Mouse (Mus musculus) Patski (cell line): Measurements from ENCODE around the gene Cds2. TPM values are rescaled to one million over a fixed set of nuclear protein-coding genes. Genes with fewer than 3 reads are reported as not detected.
"Not testable (repeated sequence)": the region's sequence is repeated elsewhere in the genome, so short reads cannot be mapped to it uniquely, and the experiment has no call there.

Experiments
- ATAC-seq: fragments of 100-300 bp; one replicate; pipeline ENCODE4 v1.8.0; 2021
- CTCF ChIA-PET: fragments of 350-600 bp; sonication (Branson Sonifier 250); formaldehyde crosslinking; loops from one replicate; lab custom pipeline; 2022; ENCODE audit warnings: inconsistent platforms; lab: Charles Lee
- POLR2A ChIA-PET: fragments of 350-600 bp; sonication (Branson Sonifier 250); formaldehyde crosslinking; loops from one replicate; lab custom pipeline; 2022; ENCODE audit warnings: antibody characterized with exemption, inconsistent platforms; lab: Charles Lee
- DNase-seq: peaks from one replicate; pipeline ENCODE4 v3.0.0-alpha.2; 2011; ENCODE audit warnings: low read depth, low spot score
- H3K27me3 ChIP-seq: fragments of 371-371 bp; one replicate; pipeline ENCODE4 v1.5.1; 2021
- CTCF ChIP-seq: fragments of 100-300 bp; IDR thresholded peaks from one replicate; pipeline ENCODE4 v1.5.1; 2021
- in situ Hi-C: fragments of 300-500 bp; cut with MboI; formaldehyde crosslinking; loops from 3 replicates; pipeline ENCODE4 v1.11.1; 2018; ENCODE audit warnings: low pct_unique_long_range_greater_than_20kb, mixed read lengths
- polyA plus RNA-seq: library from polyadenylated mRNA; unstranded; gene quantifications from one replicate; pipeline ENCODE4 v1.2.3, GENCODE M21; 2021

The Cds2 gene
- polyA plus RNA-seq, 1 experiment from 2014 or later: 48.0 TPM

DNA sequence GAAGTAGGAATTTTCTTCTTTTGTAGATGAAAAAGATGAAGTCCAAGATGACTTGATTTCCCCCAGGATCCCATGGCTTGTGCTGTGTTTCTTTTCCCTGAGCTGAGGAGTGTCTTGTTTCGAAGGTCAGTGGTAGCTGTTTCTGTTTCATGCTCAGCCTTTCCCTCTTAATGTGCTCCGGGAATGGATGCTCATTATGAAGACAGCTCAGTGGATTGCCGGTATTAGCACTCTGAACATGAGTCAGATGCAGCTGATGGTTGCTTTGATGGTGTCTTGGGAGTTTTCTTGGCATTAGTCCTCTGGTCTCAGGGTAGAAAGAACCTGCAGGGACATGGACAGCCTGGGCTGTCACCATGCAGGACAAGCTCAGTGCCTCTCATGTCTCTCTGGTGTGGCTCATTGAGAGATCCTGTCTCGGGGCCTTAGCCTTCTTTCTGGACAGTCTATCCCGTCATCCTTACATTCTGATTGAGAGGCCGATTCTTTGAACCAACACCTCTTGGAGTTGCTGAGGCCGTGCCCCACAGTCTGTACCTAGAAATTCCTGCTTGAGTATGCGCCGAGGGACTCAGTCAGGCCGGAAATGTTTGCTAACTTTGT, 17.7 kb downstream of the Cds2 start:
- no peak for TF ChIP-seq CTCF
- ATAC-seq: no peak
- in situ Hi-C loops: no loop called here
- ChIA-PET POLR2A (no interaction called here), CTCF (interaction anchor here (1.6 kb wide), 1 partner anchor 14 kb away, joined by 3 read pairs; no protein-coding TSS in a partner anchor)
- no peak for DNase-seq
- no peaks in the 10 kb centered on the region for H3K27me3 ChIP-seq

DNA sequence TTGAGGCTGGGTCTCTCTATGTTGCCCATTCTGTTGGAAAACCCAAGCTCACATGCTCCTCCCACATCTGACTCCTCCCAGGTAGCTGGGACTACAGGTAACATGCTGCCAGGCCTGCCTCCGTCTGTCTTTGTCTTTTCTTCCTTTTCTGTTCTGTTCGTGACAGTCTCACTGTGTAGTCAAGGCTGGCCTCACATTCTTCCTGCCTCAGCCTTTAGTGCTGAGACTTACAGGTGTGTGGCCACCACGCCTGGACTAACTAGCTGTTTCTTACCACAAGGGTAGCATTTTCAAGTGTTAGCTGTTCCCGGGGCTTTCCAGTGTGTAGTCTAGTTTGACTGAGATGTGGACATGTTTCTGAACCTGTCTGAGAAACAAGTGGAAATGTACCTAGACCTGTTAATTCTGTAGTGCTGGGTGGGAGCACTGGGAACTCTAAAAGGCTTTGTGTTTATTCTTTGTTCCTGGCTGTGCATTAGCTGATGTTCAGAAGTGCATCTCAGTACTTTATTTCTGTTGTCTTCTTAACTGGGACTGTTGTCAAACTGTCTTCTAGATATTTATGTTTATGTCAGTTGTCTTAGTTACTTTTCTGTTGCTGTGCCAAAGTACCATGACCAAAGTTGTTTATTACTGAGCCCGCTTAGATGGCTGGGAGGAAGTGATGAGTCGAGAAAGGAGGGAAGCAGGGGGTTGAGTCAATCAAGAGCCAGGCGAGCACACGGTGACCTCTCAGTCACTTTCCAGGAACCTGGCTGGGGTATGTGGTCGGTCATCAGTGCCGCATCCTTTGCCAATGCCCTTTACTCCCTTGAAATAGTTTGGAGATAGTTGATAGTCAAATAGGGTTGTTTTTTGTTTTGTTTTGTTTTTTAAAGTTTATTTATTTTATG, 18.9 kb downstream of the Cds2 start:
- ChIA-PET POLR2A (no interaction called here), CTCF (interaction anchor here (1.6 kb wide), 1 partner anchor 12 kb away, joined by 3 read pairs; no protein-coding TSS in a partner anchor)
- no peak for DNase-seq
- ATAC-seq: no peak
- TF ChIP-seq CTCF: no peak
- no peaks in the 10 kb centered on the region for H3K27me3 ChIP-seq
- in situ Hi-C loops: no loop called here

DNA sequence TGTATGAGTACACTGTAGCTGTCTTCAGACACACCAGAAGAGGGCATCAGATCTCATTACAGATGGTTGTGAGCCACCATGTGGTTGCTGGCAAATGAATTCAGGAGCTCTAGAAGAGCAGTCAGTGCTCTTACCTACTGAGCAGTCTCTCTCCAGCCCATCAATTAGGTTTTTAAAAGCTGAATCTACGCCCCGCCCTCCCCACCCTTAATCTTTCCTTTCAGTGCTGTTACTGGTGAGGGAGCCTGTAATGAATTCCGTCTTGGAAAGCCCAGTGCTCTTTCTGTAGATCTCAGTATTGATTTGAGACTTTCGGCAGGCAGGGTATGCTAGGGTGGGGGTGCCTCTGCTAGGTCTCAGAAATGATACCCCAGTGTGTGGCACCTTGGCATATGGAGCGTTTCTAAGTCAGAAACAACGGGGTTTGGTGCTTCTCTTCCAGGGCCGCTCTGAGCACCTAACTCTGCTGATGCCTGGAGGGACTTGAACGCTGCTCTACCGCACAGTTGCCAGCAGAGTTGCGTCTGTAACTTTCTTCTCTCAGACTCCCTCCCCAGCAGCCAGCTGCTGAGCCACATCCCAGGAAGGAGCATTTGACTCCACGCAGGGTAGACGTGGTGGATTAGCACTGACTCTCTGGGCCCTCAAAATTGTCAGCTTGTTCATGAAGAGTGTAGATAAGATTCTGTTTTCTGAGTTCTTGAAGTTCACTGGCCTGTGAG, 19.7 kb downstream of the Cds2 start:
- in situ Hi-C loops: no loop called here

DNA sequence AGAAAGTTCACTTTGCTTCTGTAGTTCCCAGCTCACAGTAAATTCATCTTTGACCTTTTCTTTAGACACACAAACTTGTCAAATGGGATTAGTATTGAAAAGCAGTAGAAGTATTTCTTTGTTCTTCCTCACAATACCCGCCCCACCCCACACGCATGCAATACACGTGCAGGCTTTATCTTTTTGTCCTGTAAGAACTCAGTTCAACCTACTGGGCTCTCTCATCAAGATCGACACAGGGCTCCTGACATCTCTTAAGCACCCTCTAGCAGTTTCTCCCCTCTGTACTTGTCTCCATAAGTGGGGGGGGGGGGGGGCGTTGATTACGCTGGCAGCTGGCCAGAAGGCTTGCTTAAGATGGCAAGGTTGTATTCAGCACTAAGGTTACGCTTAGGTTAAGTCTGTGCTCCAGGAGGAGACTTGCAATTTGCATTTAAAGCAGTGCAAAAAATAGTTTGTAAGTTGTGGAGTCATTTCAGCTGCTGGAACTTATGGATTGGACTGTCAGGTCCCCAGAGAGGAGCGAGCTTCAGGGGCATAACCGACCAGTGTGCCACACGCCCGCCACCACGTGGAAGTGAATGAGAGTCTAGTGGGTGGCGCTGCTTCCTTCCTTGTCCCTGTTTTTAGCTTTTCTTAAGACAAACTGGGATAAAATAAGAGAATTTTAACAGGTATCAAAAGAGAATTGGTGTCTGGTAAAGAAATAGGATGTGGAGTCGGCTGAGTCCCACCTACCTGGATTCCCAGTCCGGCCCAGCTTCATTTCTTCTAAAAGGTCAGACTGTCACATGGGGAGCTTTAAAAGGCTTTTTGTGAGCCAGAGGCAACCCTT, 20.5 kb downstream of the Cds2 start:
- in situ Hi-C loops: no loop called here
- TF ChIP-seq CTCF: no peak
- H3K27me3 ChIP-seq: no peaks in the 10 kb centered on the region
- CTCF ChIA-PET: interaction anchor here (1.2 kb wide), 1 partner anchor 12 kb away, joined by 4 read pairs; no protein-coding TSS in a partner anchor
- DNase-seq: no peak
- no peak for ATAC-seq
- POLR2A ChIA-PET: no interaction called here

More for the DNA sequence above, 19.7 kb downstream of the Cds2 start:
- no peaks in the 10 kb centered on the region for H3K27me3 ChIP-seq
- TF ChIP-seq CTCF: no peak
- ATAC-seq (no peak), DNase-seq (no peak)
- ChIA-PET CTCF (no interaction called here), POLR2A (no interaction called here)

DNA sequence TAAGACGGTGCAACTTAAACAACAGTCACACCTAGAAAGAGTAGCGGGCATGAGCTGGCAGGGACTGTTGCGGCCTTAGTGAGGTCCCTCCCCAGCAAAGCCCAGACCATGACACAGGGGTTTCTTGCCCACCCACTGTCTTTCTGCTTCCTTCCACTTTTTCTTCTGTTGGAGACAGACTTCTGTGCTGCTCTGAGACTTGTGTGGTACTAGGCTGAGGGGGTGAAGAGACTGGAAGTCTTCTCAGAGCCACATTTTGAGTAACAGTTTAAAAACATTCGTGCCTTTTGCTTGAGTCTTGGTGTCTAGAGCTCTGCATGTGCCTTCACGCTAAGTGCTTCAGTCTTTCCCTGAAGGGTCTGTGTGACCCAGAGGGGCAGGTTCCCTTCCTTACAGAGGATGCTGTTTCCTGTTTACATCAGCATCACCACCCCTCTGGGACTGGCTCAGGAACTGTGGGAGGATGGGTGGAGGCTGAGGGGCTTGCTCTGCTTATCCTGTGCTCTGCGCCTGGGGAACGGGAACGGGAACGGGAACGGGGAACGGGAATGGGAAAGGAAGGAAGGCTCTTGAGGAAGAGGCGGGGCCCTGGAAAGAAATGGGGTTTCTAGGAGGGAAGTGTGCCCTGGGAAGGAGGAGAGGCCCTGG, 21.7 kb downstream of the Cds2 start:
- in situ Hi-C loops: no loop called here
- ChIA-PET POLR2A (interaction anchor here (0.6 kb wide), 1 partner anchor 9 kb away, joined by 6 read pairs; no protein-coding TSS in a partner anchor), CTCF (interaction anchor here (1.2 kb wide), 1 partner anchor 13 kb away, joined by 4 read pairs; no protein-coding TSS in a partner anchor)
- no peaks in the 10 kb centered on the region for H3K27me3 ChIP-seq
- no peak for TF ChIP-seq CTCF
- no peak for ATAC-seq
- DNase-seq: no peak

DNA sequence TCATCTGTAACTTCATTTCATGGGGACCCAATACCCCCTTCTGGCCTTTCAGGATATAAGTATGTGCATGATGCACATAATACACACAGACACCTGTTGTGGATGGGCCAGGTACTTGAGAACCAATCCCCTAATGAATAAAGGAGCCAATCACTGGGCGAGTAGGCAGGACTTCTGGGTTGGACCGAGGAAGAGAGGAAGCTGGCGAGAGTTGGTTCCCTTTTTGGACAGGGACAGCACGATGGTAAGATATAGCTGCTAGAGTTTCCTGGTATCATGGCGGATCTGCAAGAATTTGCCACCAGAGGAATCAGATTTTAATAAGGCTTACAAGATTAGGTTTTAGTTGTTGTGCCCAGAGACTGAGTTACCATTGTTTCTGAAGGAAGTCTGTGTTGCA, 22.8 kb downstream of the Cds2 start:
- H3K27me3 ChIP-seq, in situ Hi-C loops, DNase-seq, POLR2A ChIA-PET, CTCF ChIA-PET, ATAC-seq: not testable (repeated sequence)

DNA sequence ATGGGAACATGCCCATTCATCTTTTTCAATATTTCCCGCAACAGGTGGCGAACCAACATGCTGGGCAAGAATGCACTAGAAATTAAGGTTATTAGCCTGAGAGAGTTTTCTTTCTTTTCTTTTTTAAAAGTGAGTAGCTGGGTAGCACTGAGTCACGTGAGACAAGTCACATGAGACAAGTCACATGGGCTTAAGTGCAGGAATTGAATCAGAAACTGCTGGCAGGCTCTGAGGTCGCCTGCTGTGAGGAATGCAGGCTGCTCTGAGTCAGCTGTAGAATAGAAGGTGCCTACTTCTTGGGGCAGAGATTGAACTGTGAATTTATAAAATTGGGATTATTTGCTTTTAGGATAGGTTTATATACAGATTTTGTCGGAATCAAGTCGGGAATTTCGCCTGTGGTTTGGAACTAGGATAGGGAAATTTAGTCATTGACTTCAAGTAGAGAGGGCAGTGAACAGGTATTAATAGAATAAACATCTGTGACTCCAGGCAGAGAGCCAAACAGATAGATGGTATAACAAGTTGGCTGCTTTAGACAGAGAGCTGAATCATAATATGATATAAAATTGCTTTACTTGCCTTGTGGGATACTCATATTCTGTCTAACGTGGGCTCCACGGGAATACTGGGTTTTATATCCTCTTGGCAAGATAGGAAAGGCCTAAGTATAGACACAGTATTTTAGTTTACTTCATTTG, 23.6 kb downstream of the Cds2 start:
- ChIA-PET POLR2A (no interaction called here), CTCF (no interaction called here)
- in situ Hi-C loops: no loop called here
- no peak for TF ChIP-seq CTCF
- ATAC-seq (peak; percentile 57), DNase-seq (peak; percentile 57)
- H3K27me3 ChIP-seq: no peaks in the 10 kb centered on the region

DNA sequence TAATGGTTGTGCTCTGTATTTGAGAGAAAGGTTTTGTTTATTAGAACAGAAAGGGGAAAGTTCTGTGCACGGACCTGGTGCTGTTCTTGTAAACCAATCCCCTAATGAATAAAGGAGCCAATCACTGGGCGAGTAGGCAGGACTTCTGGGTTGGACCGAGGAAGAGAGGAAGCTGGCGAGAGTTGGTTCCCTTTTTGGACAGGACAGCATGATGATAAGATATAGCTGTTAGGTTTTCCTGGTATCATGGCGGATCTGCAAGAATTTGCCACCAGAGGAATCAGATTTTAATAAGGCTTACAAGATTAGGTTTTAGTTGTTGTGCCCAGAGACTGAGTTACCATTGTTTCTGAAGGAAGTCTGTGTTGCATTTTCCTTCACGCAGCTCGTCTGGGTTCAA, 26.3 kb downstream of the Cds2 start:
- in situ Hi-C loops, H3K27me3 ChIP-seq, CTCF ChIA-PET, POLR2A ChIA-PET, DNase-seq, ATAC-seq: not testable (repeated sequence)

DNA sequence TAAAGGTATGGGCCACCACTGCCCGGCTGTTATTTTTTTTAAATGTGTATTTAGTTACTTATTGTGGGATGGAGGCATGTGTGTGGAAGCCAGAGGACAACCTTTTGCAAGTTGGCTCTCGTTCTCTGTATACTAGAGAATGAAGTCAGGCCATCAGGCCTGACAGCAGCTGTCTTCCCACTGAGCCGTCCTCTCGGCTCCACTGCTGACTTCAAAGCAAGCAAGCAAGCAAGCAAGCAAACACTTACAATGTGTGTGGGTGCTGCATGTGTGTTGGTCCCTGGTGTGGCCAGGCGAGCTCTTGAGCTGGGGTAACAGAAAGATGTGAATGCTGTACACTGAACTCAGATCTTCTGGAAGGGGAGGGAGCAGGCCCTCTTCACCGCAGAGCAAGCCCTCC, 27.9 kb downstream of the Cds2 start:
- in situ Hi-C loops: no loop called here
- no peaks in the 10 kb centered on the region for H3K27me3 ChIP-seq
- ATAC-seq: no peak
- TF ChIP-seq CTCF: no peak
- CTCF ChIA-PET: interaction anchor here (2.0 kb wide), 1 partner anchor 11 kb away, joined by 5 read pairs; no protein-coding TSS in a partner anchor
- DNase-seq: no peak
- POLR2A ChIA-PET: interaction anchor here (0.6 kb wide), 1 partner anchor 28 kb away, joined by 4 read pairs; no protein-coding TSS in a partner anchor
